Mouse (Mus musculus): ENCODE data around the gene Arhgef40. TPM values are rescaled to one million over a fixed set of nuclear protein-coding genes. Genes with fewer than 3 reads are reported as not detected.

The Arhgef40 gene
- polyA plus RNA-seq, 1 experiment from 2014 or later = 36.4 TPM

DNA sequence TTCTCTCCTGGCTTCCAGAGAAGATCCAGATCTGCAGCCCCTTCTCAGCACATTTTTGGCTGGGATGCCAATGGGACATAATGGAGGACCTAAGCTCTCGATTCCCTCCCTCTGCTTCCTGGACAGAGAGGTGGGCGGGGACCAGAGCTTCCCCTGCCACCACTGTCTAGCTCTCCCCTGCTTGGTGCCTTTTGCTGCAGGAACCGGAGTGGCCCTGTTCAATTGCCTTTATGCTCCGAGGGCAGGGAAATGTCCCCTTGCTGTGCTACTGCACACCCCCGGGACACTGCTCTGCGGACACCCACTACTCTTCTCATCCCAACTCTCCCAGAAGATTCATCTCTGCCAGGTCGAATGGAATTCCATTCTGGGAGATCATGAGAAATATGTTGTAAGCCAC lies 20.6 kb downstream of the Arhgef40 start:
- no peak overlapping the region for H3K4me3 ChIP-seq (ENCODE audit: low read depth, low read length)
- no peak overlapping the region for H3K27ac ChIP-seq (replicated peaks)
- ATAC-seq (ENCODE audit: low FRiP score, low TSS enrichment) = no peak
- no peak for DNase-seq (ENCODE audit: low spot score)
- WGBS = 75% methylated on average over 7 of the region's 7 CpGs
- TF ChIP-seq CTCF (IDR thresholded peaks at IDR 0.05; ENCODE audit: low read depth) (no peak), EP300 (optimal IDR thresholded peaks at IDR 0.05) (no peak)
- no peaks in the 10 kb centered on the region for H3K4me1 ChIP-seq (replicated peaks; ENCODE audit: control insufficient read depth, insufficient read depth)
- no peaks in the 10 kb centered on the region for H3K9me3 ChIP-seq (ENCODE audit: control insufficient read depth, low read length)
- H3K27me3 ChIP-seq (ENCODE audit: control insufficient read depth, insufficient read depth, low read length) = no peaks in the 10 kb centered on the region
- no peak overlapping the region for H3K4me2 ChIP-seq (replicated peaks; ENCODE audit: low read depth)
- no peak overlapping the region for H3K9ac ChIP-seq (ENCODE audit: low read length)
- peaks cover 12% of the 10 kb centered on the region for H3K36me3 ChIP-seq (ENCODE audit: control insufficient read depth, insufficient read depth, low read length)

DNA sequence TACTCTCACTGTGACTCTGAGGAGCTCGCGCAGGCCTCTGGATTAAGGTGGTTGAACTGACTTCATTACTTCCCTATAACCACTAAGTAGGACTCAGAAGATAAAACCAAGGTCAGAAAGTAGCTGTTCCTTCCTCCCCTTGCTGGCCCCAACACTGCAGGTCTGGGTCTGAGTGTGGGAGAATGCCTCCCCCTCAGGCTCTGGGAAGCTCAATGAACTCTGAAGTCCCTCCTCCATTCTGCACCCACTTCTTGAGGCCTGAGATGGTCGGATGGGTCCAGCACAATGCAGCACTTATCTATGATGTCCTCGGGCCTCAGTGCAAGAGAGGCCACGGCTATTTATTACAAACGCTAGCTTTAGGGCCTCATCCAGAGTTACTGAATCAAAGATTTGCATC lies 21.1 kb downstream of the Arhgef40 start:
- WGBS = 82% methylated on average over 6 of the region's 6 CpGs
- peaks cover 12% of the 10 kb centered on the region for H3K36me3 ChIP-seq (ENCODE audit: control insufficient read depth, insufficient read depth, low read length)
- H3K4me1 ChIP-seq (replicated peaks; ENCODE audit: control insufficient read depth, insufficient read depth) = no peaks in the 10 kb centered on the region
- no peak overlapping the region for H3K4me2 ChIP-seq (replicated peaks; ENCODE audit: low read depth)
- TF ChIP-seq CTCF (IDR thresholded peaks at IDR 0.05; ENCODE audit: low read depth) = no peak
- no peak for TF ChIP-seq EP300 (optimal IDR thresholded peaks at IDR 0.05)
- H3K27me3 ChIP-seq (ENCODE audit: control insufficient read depth, insufficient read depth, low read length) = no peaks in the 10 kb centered on the region
- no peak overlapping the region for H3K9ac ChIP-seq (ENCODE audit: low read length)
- no peak overlapping the region for H3K27ac ChIP-seq (replicated peaks)
- DNase-seq (ENCODE audit: low spot score) = no peak
- no peak for ATAC-seq (ENCODE audit: low FRiP score, low TSS enrichment)
- no peak overlapping the region for H3K4me3 ChIP-seq (ENCODE audit: low read depth, low read length)
- H3K9me3 ChIP-seq (ENCODE audit: control insufficient read depth, low read length) = no peaks in the 10 kb centered on the region

DNA sequence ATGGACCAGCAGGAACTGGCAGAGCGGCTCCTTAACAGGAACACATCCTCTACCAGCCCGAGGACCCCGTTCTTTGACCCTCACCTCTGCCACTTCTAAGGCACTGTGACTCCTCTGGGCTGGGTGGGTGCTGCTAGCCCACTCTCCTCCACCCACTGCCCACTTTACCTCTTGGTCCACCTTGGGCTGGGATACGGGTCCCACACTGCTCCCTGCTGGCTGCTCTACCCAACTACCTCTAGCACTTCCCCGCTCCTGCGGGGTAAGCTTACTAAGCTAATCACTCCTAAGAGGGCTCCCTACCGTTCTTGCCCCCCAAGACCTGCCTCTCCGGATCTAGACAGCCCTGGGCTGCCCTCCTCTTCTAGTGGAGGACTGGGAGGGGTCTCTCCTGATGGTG lies 21.7 kb downstream of the Arhgef40 start:
- Histone ChIP-seq H3K27ac (replicated peaks) (no peak overlapping the region), H3K4me3 (ENCODE audit: low read depth, low read length) (no peak overlapping the region), H3K27me3 (ENCODE audit: control insufficient read depth, insufficient read depth, low read length) (no peaks in the 10 kb centered on the region), H3K4me2 (replicated peaks; ENCODE audit: low read depth) (no peak overlapping the region), H3K36me3 (ENCODE audit: control insufficient read depth, insufficient read depth, low read length) (peaks cover 12% of the 10 kb centered on the region), H3K9ac (ENCODE audit: low read length) (no peak overlapping the region), H3K9me3 (ENCODE audit: control insufficient read depth, low read length) (no peaks in the 10 kb centered on the region), H3K4me1 (replicated peaks; ENCODE audit: control insufficient read depth, insufficient read depth) (no peaks in the 10 kb centered on the region)
- WGBS = 74% methylated on average over 8 of the region's 8 CpGs
- peak; percentile 61 for TF ChIP-seq CTCF (IDR thresholded peaks at IDR 0.05; ENCODE audit: low read depth)
- no peak for TF ChIP-seq EP300 (optimal IDR thresholded peaks at IDR 0.05)
- DNase-seq (ENCODE audit: low spot score) = peak; percentile 41
- peak; percentile 13; the same call in 1 of the 2 replicates for ATAC-seq (ENCODE audit: low FRiP score, low TSS enrichment)

DNA sequence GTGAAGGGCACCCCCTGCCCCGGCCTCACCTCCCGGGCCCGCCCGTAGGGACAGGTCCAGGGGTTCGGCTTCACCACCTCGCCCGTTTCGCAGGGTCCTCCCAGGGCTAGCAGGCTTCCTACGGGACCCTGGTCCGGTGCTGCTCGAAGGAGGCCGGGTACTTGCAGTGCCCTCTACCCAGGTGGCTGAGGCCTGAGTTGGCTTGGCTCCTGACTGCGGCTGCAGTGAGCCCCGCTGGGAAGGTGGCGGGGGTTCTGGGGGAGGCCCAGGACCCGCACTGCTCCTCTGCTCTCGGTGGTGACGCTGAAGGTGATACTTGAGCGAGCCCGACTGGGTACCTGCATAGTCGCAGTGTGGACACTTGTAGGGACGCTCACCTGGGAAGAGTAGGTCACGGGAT lies 22.3 kb downstream of the Arhgef40 start:
- no peak overlapping the region for H3K4me2 ChIP-seq (replicated peaks; ENCODE audit: low read depth)
- DNase-seq (ENCODE audit: low spot score) = no peak
- no peaks in the 10 kb centered on the region for H3K4me1 ChIP-seq (replicated peaks; ENCODE audit: control insufficient read depth, insufficient read depth)
- WGBS = 94% methylated on average over 23 of the region's 23 CpGs
- no peak overlapping the region for H3K4me3 ChIP-seq (ENCODE audit: low read depth, low read length)
- no peak overlapping the region for H3K9ac ChIP-seq (ENCODE audit: low read length)
- no peak overlapping the region for H3K27ac ChIP-seq (replicated peaks)
- ATAC-seq (ENCODE audit: low FRiP score, low TSS enrichment) = no peak
- TF ChIP-seq CTCF (IDR thresholded peaks at IDR 0.05; ENCODE audit: low read depth) = no peak
- no peak for TF ChIP-seq EP300 (optimal IDR thresholded peaks at IDR 0.05)
- H3K36me3 ChIP-seq (ENCODE audit: control insufficient read depth, insufficient read depth, low read length) = peaks cover 12% of the 10 kb centered on the region
- H3K27me3 ChIP-seq (ENCODE audit: control insufficient read depth, insufficient read depth, low read length) = no peaks in the 10 kb centered on the region
- no peaks in the 10 kb centered on the region for H3K9me3 ChIP-seq (ENCODE audit: control insufficient read depth, low read length)

DNA sequence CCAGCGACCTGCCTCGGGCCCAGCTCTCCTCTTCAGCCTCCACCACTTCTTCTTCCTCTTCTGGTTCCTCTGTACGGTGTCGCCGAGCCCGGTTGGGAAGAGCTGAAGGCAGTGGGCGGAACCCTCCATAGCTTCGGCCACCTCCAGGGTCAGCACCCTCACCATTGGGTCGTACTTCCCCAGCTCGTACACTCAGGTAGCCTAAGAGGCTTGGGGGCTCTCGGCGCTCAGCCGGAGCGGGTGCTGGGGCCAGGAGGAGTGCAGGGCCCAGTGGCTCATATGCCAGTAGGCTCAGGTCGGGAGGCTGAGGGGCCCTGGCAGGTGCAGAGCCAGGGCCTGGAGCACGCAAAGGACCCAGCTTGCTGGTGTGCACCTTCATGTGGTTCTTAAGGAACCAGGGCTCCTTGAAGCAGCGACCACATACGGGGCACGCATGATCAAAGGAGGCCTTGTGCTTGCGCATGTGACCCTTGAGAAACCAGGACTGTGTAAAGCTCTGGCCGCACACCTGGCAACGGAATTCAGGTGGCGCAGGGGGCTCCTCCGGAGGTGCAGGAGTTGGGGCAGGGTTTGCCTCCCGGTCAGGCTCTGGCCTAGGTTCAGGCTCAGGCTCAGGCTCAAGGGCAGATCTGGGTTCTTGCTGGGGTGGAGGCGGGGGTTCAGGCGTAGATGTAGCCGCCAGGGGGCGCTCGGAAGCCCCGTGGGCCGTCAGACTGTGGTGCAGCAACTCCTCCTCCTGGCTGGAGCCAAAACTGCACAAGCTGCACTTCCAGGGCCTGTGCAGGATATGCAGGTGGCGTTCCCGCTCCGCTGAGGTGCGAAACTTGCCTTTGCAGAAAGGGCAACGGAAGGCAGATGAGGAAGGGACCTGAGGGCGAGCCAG lies 24.0 kb downstream of the Arhgef40 start:
- no peak overlapping the region for H3K4me2 ChIP-seq (replicated peaks; ENCODE audit: low read depth)

DNA sequence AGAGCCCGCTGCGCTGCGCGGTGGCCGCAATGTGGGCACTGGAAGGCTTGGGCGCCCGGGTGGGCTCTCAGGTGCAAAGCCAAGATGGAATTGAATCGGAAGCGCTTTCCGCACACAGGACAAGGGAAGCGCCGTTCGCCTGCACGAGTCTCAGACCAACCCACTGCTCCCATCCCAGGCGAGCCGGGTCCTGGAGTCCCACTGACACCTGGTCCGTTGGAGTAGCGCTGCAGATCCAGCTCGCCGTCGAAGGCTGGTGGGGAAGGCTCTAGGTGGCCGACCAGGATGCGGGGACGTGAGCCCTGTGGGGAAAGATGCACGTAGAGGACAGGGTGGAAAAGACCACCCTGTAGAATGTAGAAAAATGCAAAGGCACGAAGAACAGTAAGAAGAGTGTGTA lies 24.8 kb downstream of the Arhgef40 start:
- no peak for TF ChIP-seq CTCF (IDR thresholded peaks at IDR 0.05; ENCODE audit: low read depth)
- no peak for TF ChIP-seq EP300 (optimal IDR thresholded peaks at IDR 0.05)
- Histone ChIP-seq H3K27me3 (ENCODE audit: control insufficient read depth, insufficient read depth, low read length) (no peaks in the 10 kb centered on the region), H3K9me3 (ENCODE audit: control insufficient read depth, low read length) (no peaks in the 10 kb centered on the region), H3K36me3 (ENCODE audit: control insufficient read depth, insufficient read depth, low read length) (peaks cover 9% of the 10 kb centered on the region; the same call in 1 of the 2 replicates), H3K4me3 (ENCODE audit: low read depth, low read length) (no peak overlapping the region), H3K4me2 (replicated peaks; ENCODE audit: low read depth) (no peak overlapping the region), H3K4me1 (replicated peaks; ENCODE audit: control insufficient read depth, insufficient read depth) (no peaks in the 10 kb centered on the region), H3K9ac (ENCODE audit: low read length) (no peak overlapping the region), H3K27ac (replicated peaks) (no peak overlapping the region)
- ATAC-seq (ENCODE audit: low FRiP score, low TSS enrichment) (no peak), DNase-seq (ENCODE audit: low spot score) (no peak)
- 72% methylated on average over 26 of the region's 26 CpGs for WGBS

More for the DNA sequence above, 24.0 kb downstream of the Arhgef40 start:
- peaks cover 9% of the 10 kb centered on the region; the same call in 1 of the 2 replicates for H3K36me3 ChIP-seq (ENCODE audit: control insufficient read depth, insufficient read depth, low read length)
- H3K9ac ChIP-seq (ENCODE audit: low read length) = no peak overlapping the region
- WGBS = 57% methylated on average over 38 of the region's 38 CpGs
- TF ChIP-seq EP300 (optimal IDR thresholded peaks at IDR 0.05) (no peak), CTCF (IDR thresholded peaks at IDR 0.05; ENCODE audit: low read depth) (peak; percentile 100)
- peak; percentile 84 for ATAC-seq (ENCODE audit: low FRiP score, low TSS enrichment)
- no peak overlapping the region for H3K4me3 ChIP-seq (ENCODE audit: low read depth, low read length)
- peak; percentile 94 for DNase-seq (ENCODE audit: low spot score)
- H3K27ac ChIP-seq (replicated peaks) = no peak overlapping the region
- no peaks in the 10 kb centered on the region for H3K9me3 ChIP-seq (ENCODE audit: control insufficient read depth, low read length)
- no peaks in the 10 kb centered on the region for H3K4me1 ChIP-seq (replicated peaks; ENCODE audit: control insufficient read depth, insufficient read depth)
- no peaks in the 10 kb centered on the region for H3K27me3 ChIP-seq (ENCODE audit: control insufficient read depth, insufficient read depth, low read length)

All from stomach, postnatal 0 days (tissue).